In genomic region chr13:49326246-49327206, GRCm38 (mm10) we compare ENCODE assay signal across 8 mouse cellular contexts. TPM values are rescaled to one million over a fixed set of nuclear protein-coding genes. Genes with fewer than 3 reads are reported as not detected.
DNase-seq lines count a peak whose midpoint lies in the region; ATAC-seq lines count a peak whose summit lies in the region.

No protein-coding gene starts in this region.

- 0 out of 2 replicates have a peak, but pooled peaks have one; percentile 52 for ATAC-seq in embryonic facial prominence, embryonic 11.5 days (replicated peaks; ENCODE audit: insufficient number of reproducible peaks, low FRiP score, low TSS enrichment, low read depth)
- 0 out of 2 replicates have a peak, but pooled peaks have one; percentile 52 for ATAC-seq in kidney, embryonic 14.5 days (ENCODE audit: low FRiP score, low TSS enrichment)
- ATAC-seq in megakaryocyte-erythroid progenitor cell, adult 5-6 weeks (replicated peaks; ENCODE audit: low FRiP score, low TSS enrichment, poor library complexity, severe bottlenecking): peak; percentile 78

- H3K9me3 ChIP-seq in embryonic facial prominence, embryonic 11.5 days (replicated peaks; ENCODE audit: control insufficient read depth, low read length): no peaks in the 10 kb centered on the region
- H3K9me3 ChIP-seq in kidney, embryonic 14.5 days (ENCODE audit: control insufficient read depth, low read length): no peaks in the 10 kb centered on the region

- no peaks in the 10 kb centered on the region for H3K36me3 ChIP-seq in embryonic facial prominence, embryonic 11.5 days (replicated peaks; ENCODE audit: control insufficient read depth, insufficient read depth, low read depth, low read length)
- H3K36me3 ChIP-seq in kidney, embryonic 14.5 days (ENCODE audit: control insufficient read depth, insufficient read depth, low read length): no peaks in the 10 kb centered on the region

- WGBS in embryonic facial prominence, embryonic 11.5 days: 53% methylated on average over 6 of the region's 6 CpGs
- WGBS in kidney, embryonic 14.5 days: 56% methylated on average over 6 of the region's 6 CpGs

- peak; percentile 56 for DNase-seq in adrenal gland, adult 2 months
- no peak for DNase-seq in adrenal gland, postnatal 4 days (ENCODE audit: low spot score in 2 of 2)
- peak; percentile 67 for DNase-seq in urinary bladder, postnatal 14 days (ENCODE audit: low spot score)
- DNase-seq in urinary bladder, postnatal 10 days (ENCODE audit: low spot score): no peak
- peak; percentile 75 for DNase-seq in embryonic facial prominence, embryonic 11.5 days (ENCODE audit: low spot score)
- peak; percentile 54 to 76 for DNase-seq in spleen, postnatal 4 days (ENCODE audit: low spot score in 2 of 2)

- no peak overlapping the region for H3K4me3 ChIP-seq in embryonic facial prominence, embryonic 11.5 days (ENCODE audit: low read depth, low read length)
- H3K4me3 ChIP-seq in kidney, embryonic 14.5 days (ENCODE audit: low read length): no peak overlapping the region

- no peak overlapping the region for H3K27ac ChIP-seq in embryonic facial prominence, embryonic 11.5 days (replicated peaks; ENCODE audit: low read depth, low read length)
- H3K27ac ChIP-seq in kidney, embryonic 14.5 days (ENCODE audit: low read depth, low read length): no peak overlapping the region

- H3K4me2 ChIP-seq in embryonic facial prominence, embryonic 11.5 days (ENCODE audit: low read depth, low read length): no peak overlapping the region
- no peak overlapping the region for H3K4me2 ChIP-seq in kidney, embryonic 14.5 days (replicated peaks; ENCODE audit: low read depth, low read length)

- no peaks in the 10 kb centered on the region for H3K27me3 ChIP-seq in embryonic facial prominence, embryonic 11.5 days (ENCODE audit: control insufficient read depth, insufficient read depth, low read length)
- no peaks in the 10 kb centered on the region for H3K27me3 ChIP-seq in kidney, embryonic 14.5 days (ENCODE audit: control insufficient read depth, insufficient read depth, low read length)

- no peaks in the 10 kb centered on the region for H3K4me1 ChIP-seq in embryonic facial prominence, embryonic 11.5 days (ENCODE audit: control insufficient read depth, insufficient read depth, low read length)
- no peaks in the 10 kb centered on the region for H3K4me1 ChIP-seq in kidney, embryonic 14.5 days (ENCODE audit: control insufficient read depth, insufficient read depth, low read length)

- H3K9ac ChIP-seq in embryonic facial prominence, embryonic 11.5 days (replicated peaks; ENCODE audit: low read length): no peak overlapping the region
- H3K9ac ChIP-seq in kidney, embryonic 14.5 days (ENCODE audit: low read depth, low read length): no peak overlapping the region

RNA-seq across cellular contexts. Expression of gene Fgd3, which starts 6.4 kb away (rescaled TPM):
- total RNA-seq in adrenal gland, adult 2 months (2021): 1 to 10 TPM; 3.1 to 6.0 TPM
- polyA plus RNA-seq in adrenal gland, adult 2 months (2012; rRNA removed): 1.3 and 2.3 TPM in 2 replicates
- 1 to 10 TPM; 5.3 to 6.0 TPM for total RNA-seq in adrenal gland, postnatal 4 days (2021)
- polyA plus RNA-seq in embryonic facial prominence, embryonic 11.5 days (2014; fragmentation: Nextera tagmentation; extraction: Ambion mirVana): 0.95 and 1.2 TPM in 2 replicates
- polyA plus RNA-seq in kidney, embryonic 14.5 days (2014; fragmentation: Nextera tagmentation; extraction: Ambion mirVana): 0.20 and 0.46 TPM in 2 replicates
- 4.5 and 5.0 TPM in 2 replicates for total RNA-seq in megakaryocyte-erythroid progenitor cell, adult 5-6 weeks (2014; fragmentation: Nextera tagmentation)
- 4.6 and 5.2 TPM in 2 replicates for total RNA-seq in megakaryocyte-erythroid progenitor cell, adult 5-6 weeks (2017)

RNA-seq across cellular contexts. Expression of gene Bicd2, which starts 14.9 kb away (rescaled TPM):
- 10 to 100 TPM; 34.7 to 43.2 TPM for total RNA-seq in adrenal gland, adult 2 months (2021)
- polyA plus RNA-seq in adrenal gland, adult 2 months (2012; rRNA removed): 25.1 and 25.2 TPM in 2 replicates
- total RNA-seq in adrenal gland, postnatal 4 days (2021): 10 to 100 TPM; 33.5 to 35.9 TPM
- 22.9 and 26.0 TPM in 2 replicates for polyA plus RNA-seq in embryonic facial prominence, embryonic 11.5 days (2014; fragmentation: Nextera tagmentation; extraction: Ambion mirVana)
- polyA plus RNA-seq in kidney, embryonic 14.5 days (2014; fragmentation: Nextera tagmentation; extraction: Ambion mirVana): 17.1 and 26.1 TPM in 2 replicates
- total RNA-seq in megakaryocyte-erythroid progenitor cell, adult 5-6 weeks (2014; fragmentation: Nextera tagmentation): 14.8 and 16.1 TPM in 2 replicates
- 18.3 and 26.2 TPM in 2 replicates for total RNA-seq in megakaryocyte-erythroid progenitor cell, adult 5-6 weeks (2017)

Comparison
In these comparisons a context has a peak if more than half of its experiments do, and no peak if none do; other contexts are left out.
1. DNase-seq: peak in adrenal gland, adult 2 months (single experiment), urinary bladder, postnatal 14 days (single experiment), embryonic facial prominence, embryonic 11.5 days (single experiment) and spleen, postnatal 4 days (2 of 2); none in adrenal gland, postnatal 4 days (0 of 2) and urinary bladder, postnatal 10 days (single experiment).
2. Peak in every context shown above with its lines, with median percentiles within 50 percentile points of each other: ATAC-seq.